Mouse (Mus musculus) kidney, embryonic 15.5 days (tissue): ENCODE measurements around the gene Mad2l2. TPM values are rescaled to one million over a fixed set of nuclear protein-coding genes. Genes with fewer than 3 reads are reported as not detected.

Experiments used
- ATAC-seq: fragments of 200-750 bp; cut with Nextera tagmentation; replicated peaks from 2 replicates; pipeline ENCODE4 v1.8.0; 2017; ENCODE audit warnings: moderate TSS enrichment; ENCODE audit not compliant: low FRiP score
- H3K27ac ChIP-seq: fragments of 300-500 bp; sonication (generic); 2 replicates; pipeline ENCODE4 v1.5.1; 2015; ENCODE audit warnings: mild to moderate bottlenecking, inconsistent platforms
- H3K27me3 ChIP-seq: fragments of 300-500 bp; sonication (generic); 2 replicates; pipeline ENCODE4 v1.6.1; 2015; ENCODE audit warnings: inconsistent platforms
- H3K36me3 ChIP-seq: fragments of 300-500 bp; sonication (generic); 2 replicates; pipeline ENCODE4 v1.6.1; 2015; ENCODE audit warnings: inconsistent platforms
- H3K4me1 ChIP-seq: fragments of 300-500 bp; sonication (generic); 2 replicates; pipeline ENCODE4 v1.6.1; 2015; ENCODE audit warnings: inconsistent platforms
- H3K4me2 ChIP-seq: fragments of 300-500 bp; sonication (generic); 2 replicates; pipeline ENCODE4 v1.6.1; 2015; ENCODE audit warnings: moderate library complexity, mild to moderate bottlenecking, inconsistent platforms
- H3K4me3 ChIP-seq: fragments of 300-500 bp; sonication (generic); replicated peaks from 2 replicates; pipeline ENCODE4 v1.5.1; 2015; ENCODE audit warnings: mild to moderate bottlenecking, inconsistent platforms
- H3K9ac ChIP-seq: fragments of 300-500 bp; sonication (generic); 2 replicates; pipeline ENCODE4 v1.6.1; 2015; ENCODE audit warnings: mild to moderate bottlenecking, inconsistent platforms
- H3K9me3 ChIP-seq: fragments of 300-500 bp; sonication (generic); replicated peaks from 2 replicates; pipeline ENCODE4 v1.6.1; 2016; ENCODE audit warnings: inconsistent platforms
- WGBS: fragments of 180-500 bp; shearing (Covaris S2); methylation state at CpG from one replicate; pipeline ENCODE4 v1.1.7; 2015; ENCODE audit warnings: mixed read lengths; 5-methylcytosine and 5-hydroxymethylcytosine counted together
- polyA plus RNA-seq: library from polyadenylated mRNA; unstranded; fragments of >200 nt; fragmentation: Nextera tagmentation; extraction: Ambion mirVana; gene quantifications from 2 replicates; pipeline ENCODE4 v1.2.1, GENCODE M21; 2015

Gene Mad2l2
- polyA plus RNA-seq, 1 experiment from 2014 or later: 69.8 TPM

GRCm38 (mm10) chr4:148151267-148152168 lies 21.3 kb downstream of the Mad2l2 start, which contains the start of gene Fbxo6:
Fbxo6 (minus strand) TSS chr4:148152140.
- H3K4me2 ChIP-seq: peak within 1 kb of the TSS; percentile 97
- under 1% methylated on average over 66 of the region's 67 CpGs for WGBS
- H3K27ac ChIP-seq: peak within 1 kb of the TSS; percentile 89
- peak; percentile 88 for ATAC-seq
- H3K36me3 ChIP-seq: peaks cover 11% of the 10 kb centered on the region
- 0 out of 2 replicates have a peak, but pooled peaks cover 6% of the 10 kb centered on the region for H3K27me3 ChIP-seq
- peaks cover 32% of the 10 kb centered on the region for H3K4me1 ChIP-seq
- peak within 1 kb of the TSS; percentile 71 for H3K9ac ChIP-seq
- H3K4me3 ChIP-seq: peak within 1 kb of the TSS; percentile 72
- no peaks in the 10 kb centered on the region for H3K9me3 ChIP-seq

GRCm38 (mm10) chr4:148152547-148152946 lies 22.4 kb downstream of the Mad2l2 start:
- 79% methylated on average over 5 of the region's 5 CpGs for WGBS
- Histone ChIP-seq H3K27me3 (0 out of 2 replicates have a peak, but pooled peaks cover 6% of the 10 kb centered on the region), H3K36me3 (peaks cover 7% of the 10 kb centered on the region; the same call in 1 of the 2 replicates), H3K4me1 (peaks cover 32% of the 10 kb centered on the region), H3K9ac (no peak overlapping the region), H3K9me3 (no peaks in the 10 kb centered on the region), H3K4me2 (0 out of 2 replicates have a peak overlapping the region, but pooled peaks have one; percentile 97), H3K4me3 (no peak overlapping the region), H3K27ac (no peak overlapping the region)
- ATAC-seq: no peak

GRCm38 (mm10) chr4:148154006-148154405 lies 23.8 kb downstream of the Mad2l2 start:
- 0 out of 2 replicates have a peak, but pooled peaks cover 5% of the 10 kb centered on the region for H3K36me3 ChIP-seq
- H3K4me3 ChIP-seq: no peak overlapping the region
- H3K9me3 ChIP-seq: no peaks in the 10 kb centered on the region
- WGBS: 88% methylated on average over 4 of the region's 4 CpGs
- no peak overlapping the region for H3K4me2 ChIP-seq
- no peak overlapping the region for H3K9ac ChIP-seq
- H3K27me3 ChIP-seq: peaks cover 16% of the 10 kb centered on the region
- H3K4me1 ChIP-seq: peaks cover 34% of the 10 kb centered on the region
- no peak overlapping the region for H3K27ac ChIP-seq
- ATAC-seq: no peak

GRCm38 (mm10) chr4:148154982-148155381 lies 24.8 kb downstream of the Mad2l2 start:
- Histone ChIP-seq H3K4me1 (peaks cover 33% of the 10 kb centered on the region), H3K9me3 (no peaks in the 10 kb centered on the region), H3K4me2 (no peak overlapping the region), H3K4me3 (no peak overlapping the region), H3K27me3 (peaks cover 18% of the 10 kb centered on the region), H3K36me3 (0 out of 2 replicates have a peak, but pooled peaks cover 5% of the 10 kb centered on the region), H3K9ac (no peak overlapping the region), H3K27ac (no peak overlapping the region)
- no peak for ATAC-seq
- 70% methylated on average over 3 of the region's 3 CpGs for WGBS

GRCm38 (mm10) chr4:148158436-148159348 lies 28.5 kb downstream of the Mad2l2 start:
- Histone ChIP-seq H3K4me2 (peak overlapping the region; percentile 99), H3K4me3 (peak overlapping the region; percentile 64), H3K4me1 (peaks cover 35% of the 10 kb centered on the region), H3K36me3 (0 out of 2 replicates have a peak, but pooled peaks cover 5% of the 10 kb centered on the region), H3K9me3 (no peaks in the 10 kb centered on the region), H3K27ac (no peak overlapping the region), H3K27me3 (peaks cover 54% of the 10 kb centered on the region), H3K9ac (peak overlapping the region; percentile 59)
- 33% methylated on average over 27 of the region's 27 CpGs for WGBS
- ATAC-seq: no peak

GRCm38 (mm10) chr4:148159544-148160435 lies 29.6 kb downstream of the Mad2l2 start:
- Histone ChIP-seq H3K4me1 (peaks cover 46% of the 10 kb centered on the region), H3K4me2 (peak overlapping the region; percentile 99), H3K9ac (peak overlapping the region; percentile 59), H3K4me3 (peak overlapping the region; percentile 64), H3K27me3 (peaks cover 65% of the 10 kb centered on the region), H3K36me3 (no peaks in the 10 kb centered on the region), H3K27ac (peak overlapping the region; percentile 60), H3K9me3 (no peaks in the 10 kb centered on the region)
- peak; percentile 84 for ATAC-seq
- WGBS: under 1% methylated on average over 49 of the region's 55 CpGs

- Histone ChIP-seq H3K27ac (peak within 1 kb of the TSS; percentile 60), H3K4me1 (peaks cover 51% of the 10 kb centered on the region)
These were observed 30.5 kb downstream of the Mad2l2 start, which contains the start of the genes Fbxo44 and Fbxo2 for GRCm38 (mm10) chr4:148160436-148161390. Fbxo44 (minus strand) TSS chr4:148160482. Fbxo2 (plus strand) TSS chr4:148160621.

GRCm38 (mm10) chr4:148164002-148164439 lies 33.8 kb downstream of the Mad2l2 start:
- 0% methylated on average over 29 of the region's 29 CpGs for WGBS
- peak overlapping the region; percentile 65 for H3K4me2 ChIP-seq
- no peaks in the 10 kb centered on the region for H3K36me3 ChIP-seq
- H3K27me3 ChIP-seq: peaks cover 92% of the 10 kb centered on the region
- no peak overlapping the region for H3K27ac ChIP-seq
- no peak overlapping the region for H3K9ac ChIP-seq
- peak; percentile 43 for ATAC-seq
- peaks cover 54% of the 10 kb centered on the region for H3K4me1 ChIP-seq
- no peaks in the 10 kb centered on the region for H3K9me3 ChIP-seq
- H3K4me3 ChIP-seq: peak overlapping the region; percentile 33

More at GRCm38 (mm10) chr4:148160436-148161390, 30.5 kb downstream of the Mad2l2 start, which contains the start of the genes Fbxo44 and Fbxo2:
- under 1% methylated on average over 43 of the region's 43 CpGs for WGBS
- Histone ChIP-seq H3K27me3 (peaks cover 74% of the 10 kb centered on the region), H3K9me3 (no peaks in the 10 kb centered on the region), H3K9ac (peak within 1 kb of the TSS; percentile 59), H3K4me2 (peak within 1 kb of the TSS; percentile 99), H3K36me3 (no peaks in the 10 kb centered on the region), H3K4me3 (peak within 1 kb of the TSS; percentile 64)
- ATAC-seq: peak; percentile 74

GRCm38 (mm10) chr4:148164461-148164860 lies 34.3 kb downstream of the Mad2l2 start:
- WGBS: under 1% methylated on average over 16 of the region's 16 CpGs
- H3K4me3 ChIP-seq: peak overlapping the region; percentile 33
- no peak for ATAC-seq

GRCm38 (mm10) chr4:148165551-148165950 lies 35.4 kb downstream of the Mad2l2 start:
- Histone ChIP-seq H3K27me3 (peaks cover 92% of the 10 kb centered on the region), H3K4me2 (no peak overlapping the region), H3K4me3 (no peak overlapping the region), H3K9me3 (no peaks in the 10 kb centered on the region), H3K36me3 (no peaks in the 10 kb centered on the region), H3K4me1 (peaks cover 41% of the 10 kb centered on the region), H3K9ac (no peak overlapping the region), H3K27ac (no peak overlapping the region)
- 3% methylated on average over 17 of the region's 17 CpGs for WGBS
- ATAC-seq: no peak

More at GRCm38 (mm10) chr4:148164461-148164860, 34.3 kb downstream of the Mad2l2 start:
- Histone ChIP-seq H3K4me2 (peak overlapping the region; percentile 65), H3K9me3 (no peaks in the 10 kb centered on the region), H3K36me3 (no peaks in the 10 kb centered on the region), H3K4me1 (peaks cover 50% of the 10 kb centered on the region), H3K27me3 (peaks cover 91% of the 10 kb centered on the region), H3K27ac (no peak overlapping the region), H3K9ac (no peak overlapping the region)
